Mouse (Mus musculus) liver, adult 2 months (tissue): Measurements from ENCODE around the gene Acaa1a.

Experiments
- CTCF ChIP-seq: fragments of 200-500 bp; IDR thresholded peaks from 2 replicates; pipeline ENCODE4 v1.5.1; 2011; ENCODE audit warnings: low read depth, low read length, control low read depth
- POLR2A ChIP-seq: fragments of 200-500 bp; IDR thresholded peaks from 2 replicates; pipeline ENCODE4 v1.6.1; 2011; ENCODE audit warnings: low read length, control low read depth; ENCODE audit not compliant: insufficient read depth; ENCODE audit errors: extremely low read depth

- no peak for TF ChIP-seq CTCF
- TF ChIP-seq POLR2A, result no peak
Observed at GRCm38 (mm10) chr9:119375556-119375955, 36.1 kb downstream of the Acaa1a start.
